Mouse (Mus musculus): ENCODE data around the gene Tango6. TPM values are rescaled to one million over a fixed set of nuclear protein-coding genes. Genes with fewer than 3 reads are reported as not detected.
"Not testable (repeated sequence)": the region's sequence is repeated elsewhere in the genome, so short reads cannot be mapped to it uniquely, and the experiment has no call there.

The Tango6 gene
- total RNA-seq, 4 experiments from 2014 or later, result 6.3 to 7.3 (median 7.0) TPM

- DNase-seq (ENCODE audit: low spot score in 2 of 2), result no peak
These were observed 188.6 kb downstream of the Tango6 start for GRCm38 (mm10) chr8:106871328-106871926.

DNA sequence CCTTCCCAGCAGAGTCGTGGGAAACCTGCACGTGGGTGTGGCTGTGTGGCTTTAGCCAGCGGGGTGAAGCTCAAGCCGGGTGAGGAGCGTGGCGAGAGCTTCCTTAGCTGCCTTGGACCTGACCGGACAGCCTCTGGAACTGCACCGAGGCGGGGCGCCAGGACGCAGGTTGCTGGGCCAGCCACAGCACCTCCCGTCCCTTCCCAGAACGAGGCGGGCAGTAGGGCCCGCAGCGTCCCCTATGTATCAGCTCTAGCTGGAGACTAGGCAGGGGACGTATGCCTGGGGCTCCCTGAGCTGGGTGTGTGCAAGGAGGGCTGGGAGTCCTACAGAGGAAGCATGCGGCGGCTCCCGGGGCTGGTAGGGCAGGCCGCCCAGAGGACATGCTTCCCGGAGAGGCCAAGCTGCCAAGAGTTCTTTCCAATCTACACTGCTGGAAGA, 189.1 kb downstream of the Tango6 start:
- no peak for DNase-seq (ENCODE audit: low spot score in 2 of 2)

- no peak for DNase-seq (ENCODE audit: low spot score in 2 of 2)
These were observed 189.7 kb downstream of the Tango6 start for GRCm38 (mm10) chr8:106872454-106873034.

DNA sequence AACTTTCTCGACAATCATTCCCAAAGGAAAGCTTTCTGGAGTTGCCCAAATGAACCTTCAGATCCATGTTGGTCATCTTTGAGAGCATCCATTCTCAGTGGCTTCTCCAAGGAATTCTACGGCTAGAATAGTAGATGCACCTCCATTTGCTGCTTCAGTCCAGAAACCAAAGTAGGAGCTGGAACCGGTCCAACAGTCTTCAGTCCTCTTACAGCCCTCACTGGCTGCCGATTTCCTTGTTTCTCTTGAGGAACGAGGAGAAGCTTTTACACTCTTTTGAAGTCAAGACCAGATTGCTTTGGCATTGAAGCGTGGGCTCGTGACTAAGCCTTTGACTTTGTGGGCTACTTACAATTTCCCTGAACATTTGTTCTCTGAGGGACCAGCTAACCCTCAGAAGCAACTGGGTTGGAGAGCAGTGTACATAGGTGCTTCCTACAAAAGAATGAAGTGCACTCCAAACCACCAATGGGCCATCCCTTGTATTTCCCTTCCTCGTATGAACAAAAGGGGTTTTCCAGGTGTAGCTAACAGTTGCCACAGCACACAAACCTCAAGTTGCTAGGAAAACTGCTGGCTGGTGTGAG, 197.3 kb downstream of the Tango6 start:
- DNase-seq (ENCODE audit: low spot score in 2 of 2), result no peak

DNA sequence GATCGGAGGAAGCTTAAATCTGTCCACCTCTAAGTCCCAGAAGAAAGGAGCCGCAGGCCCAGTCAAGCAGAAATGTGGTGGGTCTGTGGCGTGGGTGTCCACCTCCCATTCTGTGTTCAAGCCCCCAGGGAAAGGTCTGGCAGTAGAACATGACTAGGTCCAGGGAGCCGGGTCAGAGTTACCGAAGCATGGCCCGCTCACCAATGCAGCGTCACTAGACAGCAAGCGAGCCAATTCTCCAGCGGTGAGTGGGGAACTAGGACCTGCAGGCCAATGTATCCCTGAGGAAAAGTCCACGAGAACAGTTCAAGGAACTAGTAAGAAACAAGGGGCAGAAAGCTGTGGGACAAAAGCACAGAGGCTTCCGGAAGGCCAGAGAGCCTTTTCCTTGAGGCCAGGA, 201.2 kb downstream of the Tango6 start:
- DNase-seq (ENCODE audit: low spot score in 2 of 2), result not testable (repeated sequence)

DNA sequence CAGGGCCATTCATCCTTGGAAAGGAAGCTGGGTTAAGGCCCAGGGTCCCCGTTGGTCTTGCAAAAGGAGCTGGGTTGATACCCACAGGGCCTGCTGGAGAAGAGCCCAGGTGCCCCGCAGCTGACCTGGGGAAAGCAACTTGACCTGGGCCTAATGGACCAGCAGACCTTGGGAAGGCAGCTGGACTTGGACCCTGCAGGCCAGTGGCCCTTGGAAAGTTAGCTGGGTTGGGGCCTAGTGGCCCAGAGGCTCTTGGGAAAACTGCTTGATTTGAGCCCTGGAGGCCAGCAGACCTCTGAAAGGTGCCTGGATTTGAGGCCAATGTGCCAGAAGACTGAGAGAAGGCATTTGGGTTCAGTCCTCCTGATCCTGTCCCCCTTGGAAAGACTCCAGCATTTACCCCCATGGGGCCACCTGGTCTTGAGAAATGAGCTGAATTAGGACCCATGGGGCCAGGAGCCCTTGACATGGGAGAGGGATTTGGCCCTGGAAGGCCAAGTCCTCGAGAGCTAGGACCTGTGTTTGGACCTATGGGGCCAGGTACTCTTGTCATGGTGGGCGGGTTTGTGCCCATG, 202.0 kb downstream of the Tango6 start:
- not testable (repeated sequence) for DNase-seq (ENCODE audit: low spot score in 2 of 2)

- DNase-seq (ENCODE audit: low spot score in 2 of 2), result peak in 1 of 2 experiments; percentile 47
These were observed 204.7 kb downstream of the Tango6 start for GRCm38 (mm10) chr8:106887336-106888189.

DNA sequence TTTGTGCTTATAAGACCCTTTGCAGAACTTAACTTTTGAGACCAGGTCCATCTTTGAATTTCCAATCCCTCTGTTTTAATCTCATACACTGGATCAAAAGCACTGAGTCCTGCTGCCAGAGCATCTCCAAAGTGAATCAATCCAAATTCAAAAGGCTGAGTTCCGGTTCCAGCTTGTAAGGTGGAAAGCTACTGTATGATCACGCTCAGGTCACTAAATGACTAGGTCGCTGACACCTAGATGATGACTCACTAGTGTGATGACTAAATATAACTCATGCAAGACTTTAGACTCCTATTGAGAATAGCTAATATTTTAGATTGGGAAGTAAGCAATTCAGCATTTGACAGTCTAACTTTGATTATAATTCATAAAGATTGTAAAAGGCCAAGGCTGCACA, 205.9 kb downstream of the Tango6 start:
- DNase-seq (ENCODE audit: low spot score in 2 of 2), result no peak

DNA sequence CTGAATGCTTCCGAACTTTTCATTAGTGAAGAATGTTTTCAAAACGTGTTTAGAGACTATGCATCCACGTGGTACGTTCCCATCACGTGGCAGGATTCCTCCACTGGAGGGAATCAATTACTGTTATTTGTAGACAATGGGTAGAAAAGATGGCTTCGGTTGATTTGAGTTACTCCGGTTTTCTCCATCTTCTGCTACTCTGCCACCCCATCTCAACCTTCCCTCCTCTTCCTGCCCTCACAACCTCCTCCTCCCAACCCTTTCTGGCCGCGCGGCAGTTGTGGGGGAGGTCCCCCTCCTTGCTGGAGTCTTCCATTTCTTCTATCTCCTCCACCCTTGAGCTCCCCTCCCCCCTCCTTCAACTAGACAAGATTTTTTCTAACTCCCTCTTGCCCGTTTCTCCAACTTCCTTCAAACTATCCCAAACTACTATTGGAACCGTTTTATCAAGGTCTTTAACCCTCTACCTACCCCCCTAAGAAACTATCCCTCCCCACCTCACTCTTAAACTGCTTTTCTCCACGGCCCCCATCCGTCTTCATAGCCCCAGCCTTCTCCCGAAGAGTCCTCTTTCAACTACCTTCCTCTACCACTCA, 209.4 kb downstream of the Tango6 start:
- no peak for DNase-seq (ENCODE audit: low spot score in 2 of 2)

DNA sequence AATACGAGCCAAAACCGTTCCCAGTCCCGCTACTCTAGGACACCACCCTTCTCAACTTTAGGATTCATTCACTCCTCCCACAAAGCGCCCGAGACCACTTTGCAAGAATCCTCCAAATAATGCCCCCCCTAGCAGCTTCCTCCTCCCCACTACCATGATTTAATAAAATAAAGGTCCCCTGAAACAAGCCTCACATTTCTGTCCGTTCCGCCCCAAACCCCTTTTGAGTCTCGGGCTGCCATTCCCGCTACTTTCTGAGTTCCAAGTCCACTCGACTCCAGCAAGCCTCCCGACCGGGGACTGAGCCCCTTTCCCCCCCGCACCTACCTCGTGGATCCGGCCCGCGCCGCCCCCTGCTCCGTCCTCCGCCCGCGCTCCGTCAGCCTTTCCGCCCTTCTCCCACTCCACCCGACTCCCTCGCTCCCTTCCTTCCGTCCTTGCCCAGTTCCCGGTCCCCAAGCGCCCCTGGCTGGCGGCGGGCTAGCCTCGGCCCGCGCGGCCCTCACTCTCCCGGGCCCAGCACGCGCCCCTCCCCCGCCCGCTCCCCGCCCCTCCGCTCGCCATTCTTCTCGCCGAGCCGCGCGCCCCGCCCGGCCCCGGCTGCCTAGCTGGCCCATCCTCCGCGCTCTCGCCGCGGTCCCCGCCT, 210.1 kb downstream of the Tango6 start:
- DNase-seq (ENCODE audit: low spot score in 2 of 2), result no peak

DNA sequence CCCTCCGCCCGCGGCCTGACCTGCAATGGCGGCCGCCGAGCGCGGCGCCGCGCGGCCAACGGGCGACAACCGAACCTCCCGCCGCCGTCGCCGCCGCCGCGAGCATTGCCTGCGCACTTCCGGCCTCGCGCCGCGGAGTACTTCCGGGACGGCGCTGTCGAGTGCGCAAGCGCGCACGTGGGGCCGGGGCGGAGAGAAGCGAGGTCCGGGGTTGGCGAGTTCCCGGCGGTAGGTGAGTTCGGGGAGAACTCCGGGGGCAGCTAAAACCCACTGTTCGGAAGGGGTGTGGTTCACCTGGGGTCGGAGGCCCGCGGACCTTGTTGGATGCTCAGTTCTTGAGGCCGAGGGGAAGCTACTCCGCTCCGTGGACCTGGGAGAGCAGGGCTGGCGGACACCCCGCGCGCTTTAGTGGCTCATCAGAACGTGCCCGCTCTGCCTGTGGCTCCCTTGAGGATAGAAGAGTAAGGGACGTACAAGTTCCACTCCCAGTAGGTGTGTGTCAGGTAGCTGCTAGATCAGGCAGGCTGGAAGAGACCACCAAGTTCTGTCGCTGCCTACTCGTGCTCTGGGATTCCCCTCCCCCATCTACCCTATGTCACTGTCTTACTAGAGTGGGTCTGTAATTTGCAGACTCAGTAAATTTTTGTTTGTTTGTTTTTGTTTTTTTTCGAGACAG, 210.8 kb downstream of the Tango6 start, which contains the start of gene Utp4:
TSS of gene Utp4 (plus strand) at position 156 of the 676 bp plus-strand sequence.
- DNase-seq (ENCODE audit: low spot score in 2 of 2), result peak; percentile 66 to 76

DNA sequence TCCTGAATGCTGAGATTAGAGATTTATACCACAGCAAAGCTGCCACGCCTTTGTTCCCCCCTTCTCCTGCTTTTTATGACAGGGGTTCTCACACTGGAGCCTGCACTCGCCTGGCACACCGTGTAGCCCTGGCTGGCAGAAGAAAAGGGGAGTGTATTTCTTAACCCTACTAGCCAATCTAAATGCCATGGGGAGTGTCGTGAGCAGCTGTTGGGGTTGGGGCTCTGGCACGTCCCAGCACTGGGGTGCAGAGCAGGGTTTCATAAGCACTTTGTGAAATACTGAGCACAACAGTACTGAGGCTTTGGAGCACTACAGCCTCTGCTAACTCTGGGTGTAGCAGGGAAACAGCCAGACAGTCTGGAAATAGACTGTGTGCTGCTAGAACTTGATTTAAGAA, 216.6 kb downstream of the Tango6 start:
- DNase-seq (ENCODE audit: low spot score in 2 of 2), result no peak

Other genes with a start within 250 kb of the Tango6 start
- gene 6030452D12Rik, start 182.5 kb upstream of the Tango6 start, total RNA-seq (2022), result not detected
- under 1 TPM; 0.33 to 0.62 (median 0.40) TPM for gene Cdh3, start 172.2 kb upstream of the Tango6 start, total RNA-seq (2022)
- gene Gm10073, start 109.6 kb upstream of the Tango6 start, total RNA-seq (2022), result 100 to 1,000 TPM in 1 of 4 experiments, 10 to 100 TPM in 3; 92.7 to 111 (median 96.1) TPM
- gene Cdh1, start 79.7 kb upstream of the Tango6 start, total RNA-seq (2022), result 1 to 10 TPM; 1.9 to 2.9 (median 2.3) TPM
- 1 to 10 TPM; 1.2 to 3.1 (median 1.7) TPM for gene Has3, start 187.2 kb downstream of the Tango6 start, total RNA-seq (2022)
- 10 to 100 TPM; 31.8 to 37.7 (median 33.7) TPM for gene Utp4, start 210.6 kb downstream of the Tango6 start, total RNA-seq (2022)